Mouse (Mus musculus) frontal cortex, adult 2 months (tissue): ENCODE measurements at regions not wholly inside any gene's neighbourhood (a gene's known extent, or its start where the extent isn't known, plus 50 kb on each side); places are given as distances from the start of the nearest gene placed in this dataset.
"Not testable (repeated sequence)": the region's sequence is repeated elsewhere in the genome, so short reads cannot be mapped to it uniquely, and the experiment has no call there.

Experiments used
- DNase-seq, 2 experiments: peaks; one replicate each; pipeline ENCODE4 v3.0.0; 2022; ENCODE audit warnings: low spot score in 1 of 2; ENCODE audit errors: extremely low spot score in 1 of 2

DNA sequence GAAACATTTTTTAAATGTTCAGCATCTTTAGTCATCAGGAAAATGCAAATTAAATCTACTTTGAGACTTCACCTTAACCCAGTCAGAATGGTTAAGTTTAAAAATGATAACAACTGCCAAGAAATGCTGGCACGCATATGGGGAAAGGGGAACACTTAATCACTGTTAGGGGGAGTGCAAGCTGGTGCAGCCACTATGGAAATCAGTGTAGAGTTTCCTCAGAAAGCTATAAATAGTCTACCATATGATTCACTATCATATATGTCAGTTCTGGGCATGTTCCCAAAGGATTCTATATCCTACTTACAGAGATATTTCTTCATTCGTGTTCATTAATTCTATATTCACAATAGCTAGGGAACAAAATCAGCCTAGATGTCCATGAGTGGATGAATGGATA lies 61.6 kb upstream of the Tra2b start:
- DNase-seq: peak; percentile 41 to 78

DNA sequence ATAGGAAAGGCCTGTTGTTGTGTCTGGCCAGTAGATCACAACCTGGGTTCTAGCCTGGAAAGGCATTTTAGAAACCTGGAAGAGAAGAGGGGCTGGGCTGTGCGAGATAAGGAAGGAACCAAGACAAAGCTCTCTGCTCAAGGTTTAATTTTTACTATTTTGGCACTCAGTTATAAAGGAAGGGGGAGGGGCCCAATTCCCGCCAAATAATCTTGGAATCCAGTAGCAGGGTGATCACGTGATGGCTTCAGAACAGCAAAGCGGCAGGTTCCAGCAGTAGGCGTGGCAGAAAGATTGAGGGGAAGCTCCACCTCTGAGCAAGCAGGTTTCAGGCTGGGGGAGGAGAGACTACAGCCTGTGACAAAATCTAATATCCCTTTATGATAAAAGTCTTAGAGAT lies 59.4 kb upstream of the Tra2b start:
- not testable (repeated sequence) for DNase-seq

- DNase-seq: peak; percentile 34 to 66
Measured at GRCm38 (mm10) chr16:22316251-22316711, 50.5 kb upstream of the Tra2b start.
